In genomic region chr14:102811678-102812081, GRCm38 (mm10) we compare ENCODE assay signal across 12 mouse cellular contexts.
A peak's percentile ranks its signal among the peaks of the same experiment; 100 is the strongest.
DNase-seq lines count a peak whose midpoint lies in the region; ATAC-seq and TF ChIP-seq lines count a peak whose summit lies in the region.
"Had no signal": no experiment of that assay in that cellular context is flagged by ENCODE, and none has a peak within 500 bp of the region (broad histone marks: within the 10 kb centered on the region; RNA-seq: fewer than 3 reads in every experiment).

No protein-coding gene starts in this region.

- peak; percentile 19 for DNase-seq in gastrocnemius, adult 2 months
- no peak for DNase-seq in gastrocnemius, adult 8-10 months (ENCODE audit: low spot score in 2 of 2)
- DNase-seq in lung, embryonic 14.5 days: peak; percentile 61
- no peak for DNase-seq in lung, postnatal 14 days
- DNase-seq in skeletal muscle tissue, adult 2 months (ENCODE audit: low read depth, low spot score): peak; percentile 72
- DNase-seq in midbrain, embryonic 11.5 days (ENCODE audit: low spot score, missing footprints): no peak
- DNase-seq in right cerebral cortex, postnatal 10 days (ENCODE audit: low spot score in 2 of 2): no peak
- DNase-seq: B cell, adult 2 months; cerebellum, postnatal 10 days; right cerebral cortex, postnatal 4 days had no signal

- no peaks in the 10 kb centered on the region for H3K27me3 ChIP-seq in lung, embryonic 14.5 days (ENCODE audit: insufficient read depth, low read length)
- H3K27me3 ChIP-seq in heart, embryonic 14.5 days (ENCODE audit: control insufficient read depth, insufficient read depth, low read length): no peaks in the 10 kb centered on the region
- no peaks in the 10 kb centered on the region for H3K27me3 ChIP-seq in midbrain, embryonic 11.5 days (ENCODE audit: control insufficient read depth, insufficient read depth, low read length)

- no peaks in the 10 kb centered on the region for H3K4me1 ChIP-seq in lung, embryonic 14.5 days (ENCODE audit: insufficient read depth)
- H3K4me1 ChIP-seq in heart, embryonic 14.5 days (ENCODE audit: control insufficient read depth in 2 of 2, insufficient read depth in 2 of 2, low read length in 2 of 2): peaks cover 3% of the 10 kb centered on the region in 2 experiments; a peak in 3 of 4 replicates
- H3K4me1 ChIP-seq in midbrain, embryonic 11.5 days (ENCODE audit: control insufficient read depth, insufficient read depth, low read length): no peaks in the 10 kb centered on the region

- peak overlapping the region; percentile 36 for H3K4me3 ChIP-seq in gastrocnemius, adult 2 months
- H3K4me3 ChIP-seq in lung, embryonic 14.5 days (ENCODE audit: low read depth, low read length): no peak overlapping the region
- no peak overlapping the region for H3K4me3 ChIP-seq in heart, embryonic 14.5 days (ENCODE audit: control insufficient read depth in 1 of 2, insufficient read depth in 1 of 2, low read depth in 1 of 2, low read length in 2 of 2)
- no peak overlapping the region for H3K4me3 ChIP-seq in midbrain, embryonic 11.5 days (ENCODE audit: low read depth, low read length)
- H3K4me3 ChIP-seq: layer of hippocampus, adult 2 months had no signal

- H3K4me2 ChIP-seq in lung, embryonic 14.5 days: no peak overlapping the region
- no peak overlapping the region for H3K4me2 ChIP-seq in heart, embryonic 14.5 days (ENCODE audit: low read length)
- H3K4me2 ChIP-seq in midbrain, embryonic 11.5 days: no peak overlapping the region

- peak; percentile 63 for ATAC-seq in lung, embryonic 14.5 days (ENCODE audit: insufficient read depth)
- ATAC-seq in heart, embryonic 14.5 days (ENCODE audit: insufficient number of reproducible peaks, insufficient read depth, low FRiP score, low read depth): no peak; the same call in 1 of the 2 replicates
- no peak for ATAC-seq in midbrain, embryonic 11.5 days (ENCODE audit: low FRiP score)

- TF ChIP-seq CTCF in gastrocnemius, adult 2 months (IDR thresholded peaks at IDR 0.05): no peak
- no peak for TF ChIP-seq CTCF in lung, embryonic 14.5 days (IDR thresholded peaks at IDR 0.05; ENCODE audit: low read depth)

- intact Hi-C loops in gastrocnemius, adult 2 months (cut with DNase I): no loop called here

- H3K9ac ChIP-seq in lung, embryonic 14.5 days: no peak overlapping the region
- H3K9ac ChIP-seq in heart, embryonic 14.5 days (ENCODE audit: low read length): no peak overlapping the region
- H3K9ac ChIP-seq in midbrain, embryonic 11.5 days (ENCODE audit: low read length): no peak overlapping the region

- peak overlapping the region; percentile 79 for H3K27ac ChIP-seq in gastrocnemius, adult 2 months
- H3K27ac ChIP-seq in lung, embryonic 14.5 days (ENCODE audit: low read depth): peak overlapping the region; percentile 36; the same call in 1 of the 2 replicates
- H3K27ac ChIP-seq in heart, embryonic 14.5 days (replicated peaks in 1 of 2; ENCODE audit: control insufficient read depth in 1 of 2, insufficient read depth in 1 of 2, low read depth in 2 of 2, low read length in 2 of 2): peak overlapping the region; percentile 2 to 48; a peak in 2 of 4 replicates
- H3K27ac ChIP-seq in midbrain, embryonic 11.5 days (ENCODE audit: low read depth, low read length): no peak overlapping the region
- H3K27ac ChIP-seq: layer of hippocampus, adult 2 months had no signal

- no peaks in the 10 kb centered on the region for H3K36me3 ChIP-seq in lung, embryonic 14.5 days (ENCODE audit: insufficient read depth)
- no peaks in the 10 kb centered on the region for H3K36me3 ChIP-seq in heart, embryonic 14.5 days (ENCODE audit: control insufficient read depth, insufficient read depth, low read length)
- no peaks in the 10 kb centered on the region for H3K36me3 ChIP-seq in midbrain, embryonic 11.5 days (ENCODE audit: control insufficient read depth, insufficient read depth, low read length)

- no peaks in the 10 kb centered on the region for H3K9me3 ChIP-seq in lung, embryonic 14.5 days (ENCODE audit: low read depth, low read length)
- H3K9me3 ChIP-seq in heart, embryonic 14.5 days (ENCODE audit: control insufficient read depth, low read length): no peaks in the 10 kb centered on the region
- H3K9me3 ChIP-seq in midbrain, embryonic 11.5 days (ENCODE audit: control insufficient read depth, low read length): no peaks in the 10 kb centered on the region

- 33% methylated on average over 5 of the region's 5 CpGs for WGBS in lung, embryonic 14.5 days
- 36% methylated on average over 5 of the region's 5 CpGs for WGBS in heart, embryonic 14.5 days
- 50% methylated on average over 5 of the region's 5 CpGs for WGBS in midbrain, embryonic 11.5 days

Comparison
In these comparisons a context has a peak if more than half of its experiments do, and no peak if none do; other contexts are left out.
1. DNase-seq: peak in gastrocnemius, adult 2 months (single experiment), lung, embryonic 14.5 days (single experiment) and skeletal muscle tissue, adult 2 months (single experiment); none in gastrocnemius, adult 8-10 months (0 of 2), lung, postnatal 14 days (single experiment), midbrain, embryonic 11.5 days (single experiment) and right cerebral cortex, postnatal 10 days (0 of 2).